Mouse (Mus musculus): ENCODE measurements around the gene Relch. TPM values are rescaled to one million over a fixed set of nuclear protein-coding genes. Genes with fewer than 3 reads are reported as not detected.
"Not testable (repeated sequence)": the region's sequence is repeated elsewhere in the genome, so short reads cannot be mapped to it uniquely, and the experiment has no call there.

Gene Relch
- polyA plus RNA-seq, 1 experiment from 2014 or later, result 39.8 TPM

- no peaks in the 10 kb centered on the region for H3K27me3 ChIP-seq (replicated peaks)
- no peaks in the 10 kb centered on the region for H3K4me1 ChIP-seq
- H3K9ac ChIP-seq (replicated peaks), result no peak overlapping the region
- ATAC-seq (ENCODE audit: low FRiP score), result no peak
- 93% methylated on average over 1 of the region's 1 CpGs for WGBS
- no peak overlapping the region for H3K4me3 ChIP-seq (replicated peaks)
- no peaks in the 10 kb centered on the region for H3K9me3 ChIP-seq (replicated peaks)
- H3K36me3 ChIP-seq, result peaks cover 44% of the 10 kb centered on the region
- no peak overlapping the region for H3K27ac ChIP-seq (replicated peaks)
- H3K4me2 ChIP-seq, result no peak overlapping the region
Observed at GRCm38 (mm10) chr1:105746444-105746843, 82.8 kb downstream of the Relch start.

GRCm38 (mm10) chr1:105746858-105747596, 83.4 kb downstream of the Relch start:
- WGBS, result 93% methylated on average over 5 of the region's 5 CpGs
- ATAC-seq (ENCODE audit: low FRiP score), result no peak
- no peak overlapping the region for H3K4me3 ChIP-seq (replicated peaks)
- H3K27ac ChIP-seq (replicated peaks), result no peak overlapping the region
- no peak overlapping the region for H3K4me2 ChIP-seq
- H3K9me3 ChIP-seq (replicated peaks), result no peaks in the 10 kb centered on the region
- no peak overlapping the region for H3K9ac ChIP-seq (replicated peaks)
- H3K4me1 ChIP-seq, result no peaks in the 10 kb centered on the region
- peaks cover 39% of the 10 kb centered on the region for H3K36me3 ChIP-seq
- H3K27me3 ChIP-seq (replicated peaks), result no peaks in the 10 kb centered on the region

- no peak overlapping the region for H3K27ac ChIP-seq (replicated peaks)
- no peak for ATAC-seq (ENCODE audit: low FRiP score)
- no peak overlapping the region for H3K4me2 ChIP-seq
- no peaks in the 10 kb centered on the region for H3K4me1 ChIP-seq
- 97% methylated on average over 4 of the region's 4 CpGs for WGBS
- H3K36me3 ChIP-seq, result peaks cover 44% of the 10 kb centered on the region
- H3K4me3 ChIP-seq (replicated peaks), result no peak overlapping the region
- H3K9ac ChIP-seq (replicated peaks), result no peak overlapping the region
- H3K27me3 ChIP-seq (replicated peaks), result no peaks in the 10 kb centered on the region
- H3K9me3 ChIP-seq (replicated peaks), result no peaks in the 10 kb centered on the region
Observed at GRCm38 (mm10) chr1:105748091-105748799, 84.6 kb downstream of the Relch start.

- Histone ChIP-seq H3K27ac (replicated peaks) (no peak overlapping the region), H3K4me1 (no peaks in the 10 kb centered on the region), H3K27me3 (replicated peaks) (no peaks in the 10 kb centered on the region), H3K36me3 (peaks cover 30% of the 10 kb centered on the region), H3K9ac (replicated peaks) (no peak overlapping the region), H3K4me3 (replicated peaks) (no peak overlapping the region), H3K9me3 (replicated peaks) (no peaks in the 10 kb centered on the region), H3K4me2 (no peak overlapping the region)
- 80% methylated on average over 4 of the region's 4 CpGs for WGBS
- no peak for ATAC-seq (ENCODE audit: low FRiP score)
Observed at GRCm38 (mm10) chr1:105752196-105752595, 88.5 kb downstream of the Relch start.

- Histone ChIP-seq H3K4me1 (no peaks in the 10 kb centered on the region), H3K27ac (replicated peaks) (no peak overlapping the region), H3K36me3 (peaks cover 25% of the 10 kb centered on the region), H3K4me2 (no peak overlapping the region), H3K9ac (replicated peaks) (no peak overlapping the region), H3K27me3 (replicated peaks) (no peaks in the 10 kb centered on the region), H3K9me3 (replicated peaks) (no peaks in the 10 kb centered on the region), H3K4me3 (replicated peaks) (no peak overlapping the region)
- 69% methylated on average over 1 of the region's 1 CpGs for WGBS
- ATAC-seq (ENCODE audit: low FRiP score), result no peak
Observed at GRCm38 (mm10) chr1:105752944-105753343, 89.3 kb downstream of the Relch start.

GRCm38 (mm10) chr1:105758798-105759197, 95.1 kb downstream of the Relch start:
- no peak for ATAC-seq (ENCODE audit: low FRiP score)
- no peaks in the 10 kb centered on the region for H3K4me1 ChIP-seq
- no peak overlapping the region for H3K4me3 ChIP-seq (replicated peaks)
- no peaks in the 10 kb centered on the region for H3K27me3 ChIP-seq (replicated peaks)
- H3K36me3 ChIP-seq, result 0 out of 2 replicates have a peak, but pooled peaks cover 3% of the 10 kb centered on the region
- 0 out of 2 replicates have a peak, but pooled peaks cover 3% of the 10 kb centered on the region for H3K9me3 ChIP-seq (replicated peaks)
- no peak overlapping the region for H3K27ac ChIP-seq (replicated peaks)
- no peak overlapping the region for H3K4me2 ChIP-seq
- no peak overlapping the region for H3K9ac ChIP-seq (replicated peaks)
- 97% methylated on average over 4 of the region's 4 CpGs for WGBS

- WGBS, result 78% methylated on average over 3 of the region's 3 CpGs
Observed at GRCm38 (mm10) chr1:105759422-105760165, 95.9 kb downstream of the Relch start.

GRCm38 (mm10) chr1:105765586-105765985, 101.9 kb downstream of the Relch start:
- ATAC-seq (ENCODE audit: low FRiP score), result no peak
- Histone ChIP-seq H3K4me2 (no peak overlapping the region), H3K4me1 (no peaks in the 10 kb centered on the region), H3K9ac (replicated peaks) (no peak overlapping the region), H3K4me3 (replicated peaks) (no peak overlapping the region), H3K27ac (replicated peaks) (no peak overlapping the region), H3K27me3 (replicated peaks) (no peaks in the 10 kb centered on the region), H3K36me3 (no peaks in the 10 kb centered on the region), H3K9me3 (replicated peaks) (0 out of 2 replicates have a peak, but pooled peaks cover 3% of the 10 kb centered on the region)
- WGBS, result 89% methylated on average over 8 of the region's 8 CpGs

More at GRCm38 (mm10) chr1:105759422-105760165, 95.9 kb downstream of the Relch start:
- 0 out of 2 replicates have a peak, but pooled peaks cover 3% of the 10 kb centered on the region for H3K9me3 ChIP-seq (replicated peaks)
- no peaks in the 10 kb centered on the region for H3K36me3 ChIP-seq
- H3K4me1 ChIP-seq, result no peaks in the 10 kb centered on the region
- no peaks in the 10 kb centered on the region for H3K27me3 ChIP-seq (replicated peaks)
- H3K4me3 ChIP-seq (replicated peaks), result no peak overlapping the region
- ATAC-seq (ENCODE audit: low FRiP score), result no peak
- no peak overlapping the region for H3K9ac ChIP-seq (replicated peaks)
- no peak overlapping the region for H3K27ac ChIP-seq (replicated peaks)
- H3K4me2 ChIP-seq, result no peak overlapping the region

- not testable (repeated sequence) for H3K4me1 ChIP-seq; H3K36me3 ChIP-seq; H3K27me3 ChIP-seq (replicated peaks); H3K9me3 ChIP-seq (replicated peaks); H3K4me3 ChIP-seq (replicated peaks); H3K4me2 ChIP-seq; ATAC-seq (ENCODE audit: low FRiP score); H3K27ac ChIP-seq (replicated peaks); H3K9ac ChIP-seq (replicated peaks)
- WGBS, result 84% methylated on average over 9 of the region's 9 CpGs
Observed at GRCm38 (mm10) chr1:105766099-105766498, 102.4 kb downstream of the Relch start.

- ATAC-seq (ENCODE audit: low FRiP score), result no peak
- Histone ChIP-seq H3K4me1 (no peaks in the 10 kb centered on the region), H3K4me2 (no peak overlapping the region), H3K27ac (replicated peaks) (no peak overlapping the region), H3K27me3 (replicated peaks) (no peaks in the 10 kb centered on the region), H3K4me3 (replicated peaks) (no peak overlapping the region), H3K9ac (replicated peaks) (no peak overlapping the region), H3K36me3 (no peaks in the 10 kb centered on the region), H3K9me3 (replicated peaks) (no peaks in the 10 kb centered on the region)
- 91% methylated on average over 2 of the region's 2 CpGs for WGBS
Observed at GRCm38 (mm10) chr1:105768397-105768796, 104.7 kb downstream of the Relch start.

- H3K4me2 ChIP-seq, result no peak overlapping the region
- no peak overlapping the region for H3K4me3 ChIP-seq (replicated peaks)
- H3K27me3 ChIP-seq (replicated peaks), result no peaks in the 10 kb centered on the region
- H3K9me3 ChIP-seq (replicated peaks), result no peaks in the 10 kb centered on the region
- 90% methylated on average over 2 of the region's 2 CpGs for WGBS
- H3K27ac ChIP-seq (replicated peaks), result no peak overlapping the region
- H3K4me1 ChIP-seq, result no peaks in the 10 kb centered on the region
- no peaks in the 10 kb centered on the region for H3K36me3 ChIP-seq
- no peak overlapping the region for H3K9ac ChIP-seq (replicated peaks)
- ATAC-seq (ENCODE audit: low FRiP score), result no peak
Observed at GRCm38 (mm10) chr1:105770685-105771084, 107.0 kb downstream of the Relch start.

Measured in neural tube, embryonic 15.5 days (tissue).